Mouse (Mus musculus) retina, postnatal 7 days (tissue): ENCODE measurements around the gene Cecr2.
A peak's percentile ranks its signal among the peaks of the same experiment; 100 is the strongest.
"Not testable (repeated sequence)": the region's sequence is repeated elsewhere in the genome, so short reads cannot be mapped to it uniquely, and the experiment has no call there.

ENCODE experiments used
- DNase-seq: peaks from one replicate; pipeline ENCODE4 v3.0.0-alpha.2; 2012; ENCODE audit warnings: low read depth, low spot score

Gene Cecr2

GRCm38 (mm10) chr6:120772025-120772424 is 105.9 kb downstream of the Cecr2 start:
- DNase-seq, result no peak

GRCm38 (mm10) chr6:120773149-120773628 is 107.0 kb downstream of the Cecr2 start, which contains the start of gene Slc25a18:
Slc25a18 (plus strand) TSS chr6:120773578.
- no peak for DNase-seq

GRCm38 (mm10) chr6:120773763-120774162 is 107.6 kb downstream of the Cecr2 start:
- no peak for DNase-seq

GRCm38 (mm10) chr6:120776286-120776685 is 110.1 kb downstream of the Cecr2 start:
- DNase-seq, result no peak

GRCm38 (mm10) chr6:120777533-120777932 is 111.4 kb downstream of the Cecr2 start:
- no peak for DNase-seq

GRCm38 (mm10) chr6:120778226-120778625 is 112.1 kb downstream of the Cecr2 start:
- DNase-seq, result no peak

- no peak for DNase-seq
Observed at GRCm38 (mm10) chr6:120782948-120783347, 116.8 kb downstream of the Cecr2 start.

GRCm38 (mm10) chr6:120784351-120784750 is 118.2 kb downstream of the Cecr2 start:
- no peak for DNase-seq

GRCm38 (mm10) chr6:120788068-120788607 is 122.0 kb downstream of the Cecr2 start:
- DNase-seq, result no peak

- DNase-seq, result no peak
Observed at GRCm38 (mm10) chr6:120788904-120789303, 122.7 kb downstream of the Cecr2 start.

- no peak for DNase-seq
Observed at GRCm38 (mm10) chr6:120790153-120790552, 124.0 kb downstream of the Cecr2 start.

GRCm38 (mm10) chr6:120790717-120791116 is 124.5 kb downstream of the Cecr2 start:
- DNase-seq, result no peak

- DNase-seq, result no peak
Observed at GRCm38 (mm10) chr6:120792947-120793346, 126.8 kb downstream of the Cecr2 start.

GRCm38 (mm10) chr6:120795422-120796086 is 129.4 kb downstream of the Cecr2 start:
- peak; percentile 44 for DNase-seq

- DNase-seq, result no peak
Observed at GRCm38 (mm10) chr6:120796111-120796510, 129.9 kb downstream of the Cecr2 start.

GRCm38 (mm10) chr6:120798019-120798418 is 131.8 kb downstream of the Cecr2 start:
- DNase-seq, result no peak

- DNase-seq, result no peak
Observed at GRCm38 (mm10) chr6:120798905-120799304, 132.7 kb downstream of the Cecr2 start.

- DNase-seq, result no peak
Observed at GRCm38 (mm10) chr6:120799581-120800041, 133.4 kb downstream of the Cecr2 start.

- no peak for DNase-seq
Observed at GRCm38 (mm10) chr6:120806999-120807737, 141.0 kb downstream of the Cecr2 start.

GRCm38 (mm10) chr6:120807738-120808081 is 141.5 kb downstream of the Cecr2 start:
- no peak for DNase-seq

- not testable (repeated sequence) for DNase-seq
Observed at GRCm38 (mm10) chr6:120811999-120812398, 145.8 kb downstream of the Cecr2 start.

- DNase-seq, result no peak
Observed at GRCm38 (mm10) chr6:120819294-120819693, 153.1 kb downstream of the Cecr2 start.

- no peak for DNase-seq
Observed at GRCm38 (mm10) chr6:120820144-120820543, 154.0 kb downstream of the Cecr2 start.
